Mouse (Mus musculus) 416B (cell line): ENCODE results near the gene Frmd4b.

Experiments used
- DNase-seq: peaks from one replicate; pipeline ENCODE4 v3.0.0; 2011; ENCODE audit warnings: low read depth

Gene Frmd4b

DNA sequence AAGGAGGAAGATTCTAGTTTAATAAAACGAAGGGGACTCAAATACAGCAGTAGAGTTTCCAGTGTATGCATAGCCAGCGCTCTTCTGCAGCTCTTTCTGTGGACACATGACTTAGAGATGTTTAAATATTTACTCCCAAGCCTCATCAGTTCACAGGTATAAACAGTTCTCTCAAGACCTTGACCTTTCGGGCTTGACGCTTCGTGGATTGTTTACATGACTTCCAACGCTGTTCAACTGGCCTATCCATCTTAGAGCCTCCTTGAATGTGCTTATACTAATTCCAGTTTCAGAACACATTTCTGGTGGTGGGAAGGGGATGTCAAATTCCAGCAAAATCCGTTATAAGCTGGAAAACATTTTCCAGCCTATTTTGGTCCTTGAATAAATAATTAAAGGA is 203.9 kb downstream of the Frmd4b start:
- no peak for DNase-seq

DNA sequence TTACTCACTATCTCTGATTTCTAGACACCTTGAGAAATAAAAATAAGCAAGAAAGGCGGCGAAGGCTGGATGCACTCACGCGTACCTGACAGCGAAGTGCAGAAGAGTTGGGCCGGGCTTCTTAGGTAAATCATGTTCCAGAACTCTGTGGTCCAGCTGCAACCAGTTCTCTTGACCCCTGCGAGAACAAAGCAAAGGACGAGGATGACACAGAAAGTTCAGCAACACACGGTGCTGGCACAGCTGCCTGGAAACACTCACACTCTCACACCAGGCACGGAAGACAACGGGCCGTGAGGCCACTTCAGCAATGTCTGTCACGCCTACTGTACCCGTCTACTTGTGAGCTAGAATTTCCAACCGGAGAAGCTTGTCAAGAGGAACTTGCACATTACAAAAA is 204.9 kb downstream of the Frmd4b start:
- no peak for DNase-seq

DNA sequence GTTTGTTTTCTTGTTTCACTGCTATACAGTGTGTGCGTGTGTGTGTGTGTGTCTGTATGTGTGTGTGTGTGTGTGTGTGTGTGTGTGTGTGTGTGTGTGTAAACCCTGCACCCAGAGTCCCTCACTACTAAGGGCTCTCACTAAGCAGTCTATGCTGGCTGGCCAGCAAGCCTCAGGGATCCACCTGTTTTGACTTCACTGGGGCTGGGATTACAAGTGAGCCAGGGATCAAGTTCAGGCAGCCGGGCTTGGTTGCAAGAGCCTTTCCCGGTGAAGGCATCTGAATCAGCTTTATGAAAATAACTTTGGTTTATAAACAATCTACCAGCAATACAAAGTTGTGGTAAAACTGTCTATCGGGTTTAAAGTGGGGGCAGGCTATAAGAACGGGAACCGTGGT is 206.0 kb downstream of the Frmd4b start:
- DNase-seq: no peak

DNA sequence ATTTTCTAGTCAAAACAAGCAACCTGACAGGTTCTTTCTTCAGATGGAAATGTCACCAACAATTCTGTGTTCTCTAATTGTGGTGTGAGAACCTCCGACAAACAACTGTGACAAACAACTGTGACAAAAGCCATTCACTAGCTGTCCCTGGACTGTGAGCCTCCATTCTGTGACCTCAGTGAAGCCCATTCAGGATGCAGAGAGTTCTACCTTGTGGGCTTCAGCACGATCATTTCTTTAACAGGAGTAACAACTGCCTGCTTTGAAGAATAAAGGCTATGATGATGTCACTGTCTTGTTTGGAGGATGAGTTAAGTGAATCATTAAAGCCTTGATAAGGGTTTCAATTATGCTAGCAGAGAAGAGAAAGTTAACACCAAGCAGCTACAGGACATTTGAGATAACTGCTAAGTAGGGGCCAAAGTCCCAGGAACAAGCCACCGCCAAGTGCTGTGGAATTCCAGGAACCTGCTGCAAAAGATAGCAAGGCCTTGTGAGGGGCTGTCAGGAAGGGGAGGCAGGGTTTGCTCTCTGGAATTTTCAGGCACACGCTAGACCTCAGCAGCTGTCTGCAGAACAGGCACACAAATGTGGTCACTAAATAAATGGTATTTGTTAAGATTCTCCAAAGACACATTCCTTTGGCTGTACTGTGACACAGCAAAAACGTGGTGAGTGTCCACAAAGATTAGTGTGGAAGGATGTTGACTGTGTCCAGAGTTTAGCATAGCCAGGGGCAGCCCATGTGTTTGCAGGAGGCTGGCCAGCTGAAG is 207.7 kb downstream of the Frmd4b start:
- DNase-seq: no peak

DNA sequence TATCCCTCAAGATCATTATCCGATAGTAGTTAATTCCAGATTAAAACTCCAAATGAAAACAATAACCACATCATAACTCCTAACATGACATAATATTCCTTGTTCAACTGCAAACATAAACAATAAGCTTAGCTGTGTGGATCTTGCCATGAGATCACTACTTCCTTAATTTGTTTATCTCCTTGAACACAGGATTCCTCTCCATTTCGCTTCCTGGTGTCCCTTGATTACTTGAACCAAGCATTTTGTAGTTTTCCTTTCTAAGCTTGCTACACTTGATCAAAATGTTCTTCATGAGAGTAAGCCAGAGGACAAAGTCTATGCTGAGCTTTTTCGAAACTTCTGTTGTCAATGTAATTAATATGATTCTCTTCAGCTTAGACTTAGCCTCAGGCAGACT is 209.4 kb downstream of the Frmd4b start:
- DNase-seq: no peak

DNA sequence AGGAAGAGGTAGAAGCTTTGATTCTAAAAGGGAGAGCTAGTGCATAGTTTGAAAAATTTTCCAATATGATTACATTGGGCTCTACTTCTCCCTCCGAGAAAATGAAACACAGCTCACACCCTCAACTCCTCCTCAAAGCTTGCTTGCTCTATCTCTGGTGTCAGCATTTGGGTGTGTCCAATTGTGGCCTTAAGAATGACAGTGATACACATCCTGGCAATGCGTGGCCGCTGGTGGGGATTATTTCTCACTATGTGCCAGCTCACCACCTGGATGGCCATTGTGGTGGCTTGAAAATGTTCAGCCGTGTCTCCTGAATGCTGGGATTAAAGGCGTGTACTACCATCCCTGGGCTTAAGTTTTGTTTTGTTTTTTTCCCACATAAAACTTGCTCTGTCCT is 209.9 kb downstream of the Frmd4b start:
- DNase-seq: no peak

DNA sequence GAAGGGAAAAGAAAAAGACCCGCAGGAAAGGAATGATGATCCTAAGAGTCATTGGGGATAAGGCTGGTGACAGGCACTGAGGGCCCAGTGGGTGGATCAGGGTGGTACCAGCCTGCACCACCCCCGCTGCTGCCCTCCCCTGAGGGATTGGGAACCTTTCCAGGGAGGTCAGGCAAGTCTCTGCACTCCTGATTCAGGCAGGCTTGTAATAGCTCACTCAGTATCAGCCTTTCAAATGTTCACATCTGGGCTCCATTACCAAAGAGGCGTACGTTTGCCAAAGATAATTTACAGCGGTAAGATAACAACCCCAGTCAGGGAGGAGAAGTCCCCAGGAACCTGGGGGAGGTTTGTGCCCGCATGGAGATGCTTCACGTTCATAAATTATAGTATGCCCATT is 212.0 kb downstream of the Frmd4b start:
- no peak for DNase-seq

DNA sequence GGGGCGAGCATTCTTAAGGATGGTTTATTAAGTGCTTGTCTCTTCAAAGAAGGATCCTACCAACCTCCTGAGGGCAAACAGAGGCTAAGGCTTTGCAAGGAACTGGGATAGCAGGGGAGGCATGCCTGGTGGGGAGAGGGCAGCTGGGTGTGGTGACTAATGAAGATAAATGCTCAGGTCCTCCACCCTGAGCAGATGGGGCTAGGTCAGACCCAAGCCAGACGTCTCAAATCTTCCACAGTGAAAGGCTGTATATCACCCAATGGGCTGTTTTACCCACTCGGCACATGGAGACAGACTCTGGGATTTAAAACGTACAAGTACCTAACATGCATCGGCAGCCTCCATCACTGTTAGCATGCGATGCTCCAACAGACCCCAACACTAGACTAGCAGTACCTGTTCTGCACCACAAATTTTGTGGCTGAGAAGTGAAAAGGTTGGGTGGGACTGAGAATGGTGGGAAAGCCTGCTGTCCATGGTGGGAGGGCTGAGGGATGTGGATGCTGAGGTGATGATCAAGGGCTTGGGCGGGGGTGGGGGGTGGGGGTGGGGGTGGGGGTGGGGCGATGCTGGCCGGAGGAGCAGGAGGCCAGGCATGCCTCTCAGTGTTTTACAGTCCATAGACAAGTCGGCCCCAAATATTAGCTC is 214.4 kb downstream of the Frmd4b start:
- DNase-seq: no peak

DNA sequence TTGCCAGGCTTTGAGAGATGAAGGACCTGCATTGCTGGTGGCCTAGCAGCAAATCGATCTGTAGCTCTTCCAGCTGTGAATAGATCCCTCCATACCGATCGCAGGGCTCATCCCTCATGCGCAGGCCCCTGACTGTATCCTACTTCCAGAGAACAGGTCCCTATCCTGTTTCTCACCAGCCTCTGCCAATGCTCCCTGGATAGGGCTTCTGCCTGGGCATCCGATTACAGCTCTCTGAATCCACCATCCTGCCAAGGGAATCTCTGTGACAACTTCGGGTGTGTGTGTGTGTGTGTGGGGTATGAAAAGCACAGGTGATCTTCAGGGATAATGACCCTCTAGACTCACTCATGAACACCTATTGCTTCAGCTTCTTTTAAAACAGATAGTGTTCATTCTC is 216.9 kb downstream of the Frmd4b start:
- no peak for DNase-seq

DNA sequence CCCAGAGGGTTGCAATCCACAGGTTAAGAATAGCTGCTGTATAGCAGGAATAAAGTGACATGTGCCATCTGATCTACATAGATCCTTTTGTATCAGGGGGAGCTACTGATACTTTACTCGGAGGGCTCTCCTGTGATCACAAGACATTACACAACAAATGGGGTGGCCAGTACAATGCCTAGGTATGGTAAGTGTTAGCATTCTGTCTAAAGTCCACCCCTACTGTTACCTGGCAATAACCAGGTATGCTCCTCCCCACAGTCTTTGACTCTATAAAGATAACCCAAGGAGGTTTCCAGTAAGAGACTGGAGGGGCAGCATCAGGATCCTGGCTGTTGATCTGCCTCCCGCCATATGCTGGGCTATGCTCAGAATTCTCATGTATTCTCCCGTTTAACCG is 219.4 kb downstream of the Frmd4b start:
- no peak for DNase-seq

DNA sequence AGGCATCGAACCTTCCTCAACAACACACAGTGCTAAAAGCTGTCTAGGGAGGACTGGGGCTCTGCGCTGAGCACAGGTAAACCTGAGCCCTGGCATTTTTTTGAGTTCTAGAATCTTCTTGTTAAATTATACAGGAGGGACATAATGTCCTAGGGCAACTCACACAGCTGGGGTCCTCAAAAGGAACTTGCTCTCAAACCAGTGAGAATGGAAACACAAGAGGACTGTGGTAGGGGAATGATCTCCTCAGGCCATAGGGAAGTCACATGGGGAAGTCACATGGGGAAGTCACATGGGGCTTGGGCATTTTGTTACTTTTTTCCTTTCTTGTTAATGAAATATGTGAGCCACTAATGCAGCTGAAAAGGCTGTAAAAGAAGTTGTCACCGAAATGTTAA is 220.4 kb downstream of the Frmd4b start:
- DNase-seq: no peak

DNA sequence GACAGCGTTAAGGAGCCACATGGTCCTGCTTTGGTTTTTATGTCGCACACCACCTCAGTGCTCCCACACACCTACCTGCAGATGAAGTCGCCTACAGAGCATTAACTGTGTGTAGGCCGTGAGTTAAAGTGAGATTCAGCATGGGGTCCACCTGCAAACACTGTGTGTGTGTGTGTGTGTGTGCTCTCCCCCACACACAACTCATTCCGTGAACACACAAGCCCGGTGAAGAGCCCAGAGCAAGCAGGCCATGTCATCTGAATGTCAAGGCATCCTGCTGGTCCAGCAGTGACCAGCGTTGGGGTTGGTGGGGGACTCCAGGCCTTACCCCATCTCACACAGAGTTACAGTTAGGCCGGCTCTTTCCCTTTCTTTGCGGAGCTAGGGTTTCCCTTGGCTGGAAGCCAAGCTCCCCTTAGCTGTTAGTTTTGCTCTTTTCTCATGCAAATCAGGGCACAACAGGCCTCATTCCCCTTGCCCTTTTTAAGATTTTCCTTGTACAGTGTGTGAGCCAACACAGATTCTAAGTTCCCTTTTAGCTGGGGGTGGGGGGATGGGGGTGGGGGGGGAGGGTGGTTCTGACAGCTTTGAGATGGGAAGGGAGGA is 220.9 kb downstream of the Frmd4b start:
- no peak for DNase-seq

DNA sequence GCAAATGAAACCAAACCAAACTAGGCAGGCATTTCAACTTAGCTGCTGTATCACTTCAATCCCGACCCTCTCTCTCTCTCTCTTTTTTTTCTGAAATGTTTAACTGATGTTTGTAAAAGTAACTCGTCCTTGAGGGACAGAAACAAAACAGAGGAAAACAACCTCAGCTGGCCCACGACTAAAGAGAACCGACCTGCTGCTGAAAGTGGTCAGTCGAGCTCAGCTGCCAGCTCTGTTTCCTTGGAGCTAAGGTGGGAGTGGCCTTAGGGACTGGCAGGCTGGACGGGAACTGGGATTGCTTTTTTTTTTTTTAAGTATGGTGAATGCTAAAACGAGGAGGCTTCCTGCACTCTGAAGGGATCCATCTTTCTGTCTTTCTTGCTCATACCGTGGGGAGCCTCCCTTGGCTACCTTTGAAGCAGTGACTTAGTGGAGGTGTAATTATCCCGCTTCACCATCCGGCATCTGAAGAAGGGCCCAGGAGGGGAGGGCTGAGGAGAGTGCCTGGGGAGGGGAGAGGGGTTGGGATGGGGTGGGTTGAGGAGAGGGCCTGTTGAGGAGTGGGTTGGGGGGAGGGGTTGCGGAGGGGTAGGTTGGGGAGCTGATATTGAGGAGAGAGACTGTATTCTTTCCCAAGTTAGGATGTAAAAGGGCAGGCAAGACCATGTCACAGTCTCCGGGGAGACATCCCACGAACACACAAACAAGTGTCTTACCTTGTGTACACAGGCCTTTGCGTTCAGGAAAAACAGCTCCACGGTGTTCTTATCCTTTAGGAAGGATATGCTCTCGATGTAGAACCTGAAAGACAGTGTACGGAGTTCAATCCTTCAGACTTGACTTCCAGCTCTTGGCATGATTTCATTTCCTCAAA is 221.6 kb downstream of the Frmd4b start:
- DNase-seq: no peak

DNA sequence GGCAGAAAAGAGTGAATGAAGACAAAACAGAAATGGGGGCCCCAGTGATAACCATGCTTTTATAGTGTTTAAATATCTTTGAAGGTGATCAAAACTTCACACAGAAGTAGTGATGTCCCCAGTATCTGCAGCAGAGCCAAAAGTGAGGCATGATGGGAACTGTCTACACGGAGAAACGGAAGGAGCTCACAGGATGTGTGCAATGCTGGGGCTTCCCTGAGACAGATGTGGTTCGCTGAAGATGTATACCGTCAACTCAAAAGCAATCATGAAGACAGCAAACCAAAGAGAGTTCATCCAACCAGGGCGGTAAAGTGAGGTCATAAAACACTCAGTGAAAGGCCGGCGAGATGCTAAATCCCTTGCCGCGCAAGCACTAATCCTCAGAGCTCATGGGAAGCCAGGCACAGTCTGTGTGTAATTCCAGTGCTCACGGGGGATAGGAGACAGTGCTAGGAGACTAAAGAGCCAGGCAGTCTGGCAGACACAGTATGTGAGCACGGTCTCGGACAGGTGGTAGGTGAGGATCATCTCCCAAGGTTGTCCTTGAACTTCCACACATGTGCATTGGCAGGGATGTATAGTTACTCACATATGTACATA is 222.8 kb downstream of the Frmd4b start:
- DNase-seq: no peak

DNA sequence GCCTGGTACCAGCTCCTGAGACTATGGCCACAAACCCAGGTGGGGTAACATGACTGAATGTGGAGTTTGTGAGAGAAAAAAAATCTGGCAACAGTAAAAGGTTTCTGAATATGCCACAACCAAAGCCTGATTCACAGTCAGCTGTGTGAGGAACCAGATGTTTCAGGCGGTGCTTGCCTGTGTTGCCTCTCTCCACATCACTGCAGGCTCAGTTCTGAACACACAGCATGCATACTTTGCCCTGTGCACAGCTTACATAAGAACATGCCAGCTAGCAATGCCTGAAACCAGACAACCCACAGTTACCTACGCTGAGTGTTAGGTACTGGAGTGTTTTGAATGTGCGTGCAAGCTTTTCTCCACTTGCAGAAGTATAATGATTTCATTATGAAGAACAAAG is 224.4 kb downstream of the Frmd4b start:
- DNase-seq: no peak

DNA sequence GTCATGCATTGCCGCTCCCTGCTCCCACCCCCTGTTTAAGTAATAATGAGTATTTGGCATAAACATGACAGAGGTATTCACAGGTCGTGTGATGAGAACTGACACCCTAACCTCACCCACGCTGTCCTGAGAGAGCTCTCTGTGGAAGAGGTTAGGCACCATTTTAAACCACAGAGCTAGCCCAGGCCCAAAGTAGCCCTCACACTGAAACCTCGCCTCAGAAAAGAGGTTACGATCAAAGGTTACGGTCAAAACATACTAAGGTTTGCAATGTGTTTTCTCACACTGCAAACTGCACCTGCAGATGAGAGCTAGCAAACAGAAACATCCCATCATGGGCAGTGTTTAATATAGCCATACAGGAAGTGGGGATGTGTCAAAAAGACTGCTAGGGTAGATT is 230.0 kb downstream of the Frmd4b start:
- no peak for DNase-seq

DNA sequence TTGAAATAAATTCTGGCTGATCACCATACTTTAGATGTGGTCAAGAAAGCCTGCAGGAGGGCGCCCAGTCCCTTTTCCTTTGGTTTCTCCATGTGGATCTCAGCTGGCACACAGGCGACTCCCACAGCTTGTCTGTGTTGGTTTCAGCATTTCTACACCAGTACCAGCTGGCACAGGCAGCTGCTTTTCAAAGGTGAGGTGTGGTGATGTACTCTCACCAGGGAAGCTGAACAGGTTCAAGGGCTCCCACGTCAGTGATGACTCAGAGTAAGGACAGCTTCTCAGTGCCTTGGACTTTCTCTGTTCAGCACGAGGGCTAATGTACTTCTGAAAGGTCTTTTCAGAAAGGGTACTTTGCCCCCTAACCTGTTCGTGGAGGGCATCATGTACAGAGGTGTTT is 232.4 kb downstream of the Frmd4b start:
- DNase-seq: no peak

DNA sequence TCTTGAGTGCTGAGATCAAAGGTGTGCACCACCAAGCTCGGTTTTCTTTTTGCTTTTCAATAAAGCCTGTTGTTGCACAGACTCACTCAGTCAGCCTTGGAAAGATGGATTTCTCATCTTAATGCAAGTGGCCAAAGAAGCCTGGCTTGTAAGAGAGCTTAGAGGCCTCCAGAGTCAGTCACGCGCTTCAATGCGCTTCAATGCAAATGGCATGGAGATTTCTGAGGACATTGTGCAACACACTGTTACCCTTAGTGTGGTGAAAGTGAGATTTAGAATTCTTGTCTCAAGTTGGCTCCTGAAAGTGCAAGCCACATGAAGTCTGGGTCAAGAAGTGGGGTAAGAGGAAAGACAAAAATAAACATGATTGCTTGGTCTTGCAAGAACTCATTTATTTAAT is 236.1 kb downstream of the Frmd4b start:
- DNase-seq: no peak

DNA sequence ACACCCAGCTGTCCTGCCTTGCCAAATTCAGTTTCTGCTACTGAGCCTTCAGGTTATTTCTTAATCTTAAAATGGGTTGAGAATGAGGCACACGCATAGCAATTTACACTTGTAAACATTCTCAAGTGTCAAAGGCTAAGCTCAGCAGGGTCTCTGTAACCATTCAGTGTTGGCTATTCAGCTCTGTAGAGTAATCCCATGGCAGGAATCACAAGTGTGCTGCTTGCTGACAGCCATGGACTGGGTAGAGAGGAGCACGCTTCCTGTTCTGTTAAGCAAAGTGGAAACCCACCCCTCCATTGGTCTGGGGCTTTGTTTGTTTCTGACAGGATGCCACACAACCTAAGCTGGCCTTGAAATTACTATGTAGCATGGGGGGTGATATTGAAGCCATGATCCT is 246.4 kb downstream of the Frmd4b start:
- no peak for DNase-seq

DNA sequence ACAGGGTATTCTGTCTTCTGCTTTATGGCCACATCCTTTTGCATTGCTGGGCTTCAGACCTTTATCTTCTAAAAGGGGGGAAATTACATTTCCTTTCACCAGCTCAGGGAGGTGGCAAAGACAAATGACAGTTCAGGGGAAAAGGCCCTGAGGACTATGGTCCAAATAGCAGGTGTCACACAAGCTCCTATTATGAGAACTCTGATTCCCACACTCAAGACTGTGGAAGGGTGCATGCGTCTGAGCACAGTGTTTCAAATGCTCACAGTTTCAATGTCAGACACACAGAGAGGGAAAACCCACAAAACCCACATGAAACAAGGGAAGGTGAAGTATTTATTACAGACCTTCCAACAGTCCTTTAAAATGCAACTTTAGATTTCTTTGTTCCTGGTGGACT is 246.9 kb downstream of the Frmd4b start:
- DNase-seq: no peak

DNA sequence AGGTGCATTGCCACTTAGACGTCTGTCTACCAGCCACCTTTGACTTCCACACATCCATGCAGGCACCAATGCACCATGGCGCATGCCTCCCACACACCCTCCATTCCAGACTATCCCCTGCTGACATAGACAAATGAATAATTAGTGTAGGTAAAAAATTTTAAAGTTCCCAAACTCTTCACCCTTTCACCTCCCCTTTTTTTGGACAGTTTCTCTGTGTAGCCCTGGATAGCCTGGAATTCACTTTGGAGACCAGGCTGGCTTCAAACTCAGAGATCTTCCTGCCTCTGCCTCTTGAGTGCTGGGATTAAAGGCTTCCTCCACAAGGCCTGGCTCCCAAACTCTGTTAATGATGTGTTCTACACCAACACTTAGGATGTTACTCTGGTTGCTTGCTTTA is 253.5 kb downstream of the Frmd4b start:
- no peak for DNase-seq

DNA sequence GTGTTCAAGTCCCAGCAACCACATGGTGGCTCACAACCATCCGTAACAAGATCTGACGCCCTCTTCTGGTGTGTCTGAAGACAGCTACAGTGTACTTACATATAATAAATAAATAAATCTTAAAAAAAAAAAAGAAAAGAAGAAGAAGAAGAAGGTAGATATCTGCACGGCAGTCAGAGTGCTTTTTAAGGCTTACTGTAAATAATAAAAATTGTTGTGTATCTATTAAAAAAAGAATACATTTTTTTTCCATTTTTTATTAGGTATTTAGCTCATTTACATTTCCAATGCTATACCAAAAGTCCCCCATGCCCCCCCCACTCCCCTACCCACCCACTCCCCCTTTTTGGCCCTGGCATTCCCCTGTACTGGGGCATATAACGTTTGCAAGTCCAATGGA is 259.7 kb downstream of the Frmd4b start:
- peak; percentile 92 for DNase-seq
